Mouse (Mus musculus): Measurements from ENCODE around the gene Crlf1. TPM values are rescaled to one million over a fixed set of nuclear protein-coding genes. Genes with fewer than 3 reads are reported as not detected.

Gene Crlf1
- polyA plus RNA-seq, 1 experiment = 27.7 TPM

DNA sequence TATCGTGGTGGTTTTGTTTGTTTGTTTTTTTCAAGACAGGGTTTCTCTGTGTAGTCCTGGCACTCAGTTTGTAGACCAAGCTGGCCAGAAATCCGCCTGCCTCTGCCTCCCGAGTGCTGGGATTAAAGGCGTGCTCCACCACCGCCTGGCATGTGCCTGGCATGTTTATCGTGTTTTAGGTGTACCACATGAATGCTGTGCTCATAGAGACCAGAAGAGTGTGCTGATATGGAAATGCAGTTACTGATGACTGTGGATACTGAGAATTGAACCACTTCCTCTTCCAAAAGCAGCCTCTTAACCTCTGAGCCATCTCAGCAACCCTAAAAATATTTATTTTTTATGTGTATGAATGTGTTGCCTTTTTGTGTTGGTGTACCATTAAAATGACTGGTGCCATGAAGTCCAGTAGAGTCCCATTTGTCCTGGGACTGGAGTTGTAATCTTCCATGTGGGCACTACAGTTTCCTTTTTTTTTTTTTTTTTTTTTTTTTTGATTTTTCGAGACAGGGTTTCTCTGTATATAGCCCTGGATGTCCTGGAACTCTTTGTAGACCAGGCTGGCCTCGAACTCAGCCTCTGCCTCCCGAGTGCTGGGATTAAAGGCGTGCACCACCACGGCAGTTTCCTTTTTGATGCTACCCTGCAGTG lies 19.4 kb downstream of the Crlf1 start:
- no peak for DNase-seq
- Histone ChIP-seq H3K4me3 (replicated peaks; ENCODE audit: extremely low read depth, low read depth, low read length) (no peak overlapping the region), H3K4me1 (ENCODE audit: control insufficient read depth, insufficient read depth, low read length) (peaks cover 8% of the 10 kb centered on the region; the same call in 1 of the 2 replicates)
- 86% methylated on average over 11 of the region's 11 CpGs for WGBS
- no peak for TF ChIP-seq CTCF (IDR thresholded peaks at IDR 0.05; ENCODE audit: insufficient read depth, low read length)
- no peak for TF ChIP-seq POLR2A (IDR thresholded peaks at IDR 0.05; ENCODE audit: borderline replicate concordance, extremely low read depth, low read depth, low read length)

DNA sequence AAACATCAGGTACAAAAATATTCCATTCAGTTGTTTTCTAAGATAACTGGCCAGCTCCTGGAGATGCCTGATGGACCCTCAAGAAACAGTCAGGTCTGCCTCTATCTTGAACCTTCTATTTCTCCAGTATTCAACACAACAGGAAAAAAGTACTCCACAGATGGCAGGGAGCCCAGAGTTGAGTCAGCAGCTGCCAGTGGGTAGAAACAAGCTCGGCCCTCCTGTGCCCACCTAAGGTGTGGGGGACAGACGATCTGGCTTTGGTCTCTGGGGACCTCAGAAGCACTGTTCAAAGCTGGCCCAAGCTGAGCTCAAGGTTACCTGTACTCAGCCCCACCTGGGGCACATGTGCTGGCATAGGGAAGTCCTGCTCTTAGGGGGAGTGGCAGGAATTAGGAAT lies 20.5 kb downstream of the Crlf1 start:
- DNase-seq = peak; percentile 37
- Histone ChIP-seq H3K4me3 (replicated peaks; ENCODE audit: extremely low read depth, low read depth, low read length) (no peak overlapping the region), H3K4me1 (ENCODE audit: control insufficient read depth, insufficient read depth, low read length) (peaks cover 8% of the 10 kb centered on the region; the same call in 1 of the 2 replicates)
- WGBS = 13% methylated on average over 2 of the region's 2 CpGs
- TF ChIP-seq CTCF (IDR thresholded peaks at IDR 0.05; ENCODE audit: insufficient read depth, low read length) (no peak), POLR2A (IDR thresholded peaks at IDR 0.05; ENCODE audit: borderline replicate concordance, extremely low read depth, low read depth, low read length) (no peak)

DNA sequence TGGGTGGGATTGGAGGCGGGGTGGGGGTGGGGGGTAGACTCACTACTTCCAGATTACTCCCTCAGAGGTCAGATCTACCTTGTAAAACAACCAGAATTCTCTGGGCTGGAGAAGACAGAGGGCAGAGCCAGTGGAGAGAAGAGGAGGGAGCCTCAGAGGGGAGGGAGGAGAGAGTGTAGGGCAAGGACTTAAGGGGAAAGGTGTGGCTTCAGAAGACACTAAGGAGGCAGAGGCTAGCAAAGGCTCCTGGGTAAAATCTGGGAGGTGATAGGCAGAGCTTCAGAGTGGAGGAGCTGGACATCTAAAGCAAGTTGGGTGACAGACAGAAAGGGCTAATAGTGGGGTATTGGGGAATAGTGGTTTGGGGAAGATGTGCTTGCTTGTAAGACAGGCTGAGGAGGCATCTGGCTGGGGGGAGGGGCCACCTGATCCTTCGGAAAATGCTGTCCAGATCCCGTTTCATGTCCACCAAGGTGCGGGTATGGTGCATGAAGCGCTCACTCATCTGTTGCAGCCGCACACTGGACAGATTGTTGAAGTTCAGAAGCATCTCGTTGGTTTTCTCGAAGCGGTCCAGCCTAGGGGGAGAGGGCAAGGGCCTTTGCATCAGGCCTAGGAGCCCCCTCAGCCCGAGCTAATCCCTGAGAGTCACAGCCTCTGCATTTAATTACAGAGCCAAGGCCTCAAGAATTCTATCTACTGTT lies 25.1 kb downstream of the Crlf1 start:
- TF ChIP-seq CTCF (IDR thresholded peaks at IDR 0.05; ENCODE audit: insufficient read depth, low read length) (no peak), POLR2A (IDR thresholded peaks at IDR 0.05; ENCODE audit: borderline replicate concordance, extremely low read depth, low read depth, low read length) (no peak)
- DNase-seq = no peak
- WGBS = 79% methylated on average over 10 of the region's 10 CpGs
- H3K4me3 ChIP-seq (replicated peaks; ENCODE audit: extremely low read depth, low read depth, low read length) = no peak overlapping the region
- H3K4me1 ChIP-seq (ENCODE audit: control insufficient read depth, insufficient read depth, low read length) = peaks cover 4% of the 10 kb centered on the region; the same call in 1 of the 2 replicates

DNA sequence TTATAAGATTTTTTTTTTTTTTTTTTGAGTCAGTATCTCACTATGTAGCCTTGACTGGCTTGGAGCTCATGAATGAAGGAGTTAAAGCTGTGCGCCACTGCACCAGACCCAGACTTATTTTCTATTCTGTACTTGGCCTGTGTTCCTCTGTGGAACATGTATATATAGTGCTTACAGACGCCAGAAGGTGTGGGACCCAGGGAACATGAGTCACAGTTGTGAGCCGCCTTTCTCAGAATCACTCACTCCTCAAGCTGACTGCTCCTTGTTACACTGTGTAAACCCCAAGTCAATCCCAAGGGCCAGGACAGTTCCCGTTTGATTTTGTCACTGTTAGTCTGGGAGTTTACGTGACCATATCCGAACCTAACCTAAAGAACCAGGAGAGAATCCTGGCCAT lies 26.1 kb downstream of the Crlf1 start:
- TF ChIP-seq POLR2A (IDR thresholded peaks at IDR 0.05; ENCODE audit: borderline replicate concordance, extremely low read depth, low read depth, low read length) (no peak), CTCF (IDR thresholded peaks at IDR 0.05; ENCODE audit: insufficient read depth, low read length) (no peak)
- no peak for DNase-seq
- no peak overlapping the region for H3K4me3 ChIP-seq (replicated peaks; ENCODE audit: extremely low read depth, low read depth, low read length)
- H3K4me1 ChIP-seq (ENCODE audit: control insufficient read depth, insufficient read depth, low read length) = peaks cover 10% of the 10 kb centered on the region
- WGBS = 75% methylated on average over 6 of the region's 6 CpGs

DNA sequence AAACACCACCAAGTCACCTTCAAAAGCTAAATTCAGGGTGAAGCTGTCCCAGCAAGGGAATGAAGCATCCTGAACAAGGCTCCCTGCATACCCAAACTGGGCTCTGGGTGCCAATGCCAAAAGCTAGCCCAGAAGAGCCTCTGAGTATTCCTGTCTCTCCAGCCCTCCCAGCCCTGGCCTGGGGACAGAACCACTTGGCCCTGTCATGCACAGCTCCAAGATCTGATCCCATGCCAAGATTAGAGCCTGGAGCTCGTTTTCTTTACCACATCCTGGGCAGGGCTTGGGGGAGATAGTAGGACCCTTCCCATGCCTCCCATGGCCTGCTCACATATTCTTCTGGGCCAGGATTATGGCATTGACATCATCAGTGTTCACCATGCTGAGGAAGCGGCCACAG lies 26.6 kb downstream of the Crlf1 start:
- H3K4me1 ChIP-seq (ENCODE audit: control insufficient read depth, insufficient read depth, low read length) = peaks cover 10% of the 10 kb centered on the region
- WGBS = 53% methylated on average over 2 of the region's 2 CpGs
- no peak for DNase-seq
- H3K4me3 ChIP-seq (replicated peaks; ENCODE audit: extremely low read depth, low read depth, low read length) = no peak overlapping the region
- no peak for TF ChIP-seq CTCF (IDR thresholded peaks at IDR 0.05; ENCODE audit: insufficient read depth, low read length)
- no peak for TF ChIP-seq POLR2A (IDR thresholded peaks at IDR 0.05; ENCODE audit: borderline replicate concordance, extremely low read depth, low read depth, low read length)

DNA sequence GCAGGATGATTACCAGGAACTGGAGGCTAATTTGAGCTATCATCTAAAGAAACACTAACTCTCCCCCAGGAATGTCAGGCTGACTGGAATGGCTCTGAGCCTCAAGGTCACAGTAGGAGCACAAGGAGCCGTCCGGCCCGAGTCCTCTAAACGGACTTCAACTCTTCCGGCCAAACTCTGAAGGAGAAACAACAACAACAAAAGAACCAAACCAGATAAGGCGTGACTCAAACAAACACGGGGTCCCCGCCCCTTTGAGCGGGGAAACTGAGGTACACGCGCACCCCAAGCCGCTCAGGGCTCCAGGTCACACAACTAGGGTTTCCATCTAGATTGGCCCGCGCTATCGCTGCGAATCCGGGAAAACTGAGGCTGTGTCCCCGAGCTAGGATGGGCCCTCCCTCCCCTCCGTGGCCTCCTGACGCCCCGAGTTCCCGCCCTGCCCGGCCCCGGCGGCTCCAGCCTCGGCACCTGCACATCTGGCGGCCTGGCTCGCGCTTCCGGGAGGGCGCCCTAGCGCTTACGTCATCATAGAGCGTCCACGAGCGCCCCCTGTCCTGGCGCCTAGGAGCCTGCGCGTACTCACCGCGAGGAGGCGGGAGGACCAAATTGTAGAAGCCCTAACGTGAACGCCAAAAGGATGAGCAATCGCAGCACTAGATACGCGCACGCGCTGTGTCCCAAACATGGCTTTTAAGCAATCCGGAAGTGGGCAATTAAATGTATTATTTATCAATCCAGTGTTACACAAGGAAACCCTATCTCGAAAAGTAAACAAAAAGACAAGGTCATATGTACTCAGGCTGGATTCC lies 29.8 kb downstream of the Crlf1 start:
- TF ChIP-seq CTCF (IDR thresholded peaks at IDR 0.05; ENCODE audit: insufficient read depth, low read length) = peak; percentile 40
- peak; percentile 64; the same call in 1 of the 2 replicates for TF ChIP-seq POLR2A (IDR thresholded peaks at IDR 0.05; ENCODE audit: borderline replicate concordance, extremely low read depth, low read depth, low read length)
- Histone ChIP-seq H3K4me3 (replicated peaks; ENCODE audit: extremely low read depth, low read depth, low read length) (peak overlapping the region; percentile 94), H3K4me1 (ENCODE audit: control insufficient read depth, insufficient read depth, low read length) (peaks cover 10% of the 10 kb centered on the region)
- WGBS = under 1% methylated on average over 50 of the region's 51 CpGs
- peak; percentile 93 for DNase-seq

DNA sequence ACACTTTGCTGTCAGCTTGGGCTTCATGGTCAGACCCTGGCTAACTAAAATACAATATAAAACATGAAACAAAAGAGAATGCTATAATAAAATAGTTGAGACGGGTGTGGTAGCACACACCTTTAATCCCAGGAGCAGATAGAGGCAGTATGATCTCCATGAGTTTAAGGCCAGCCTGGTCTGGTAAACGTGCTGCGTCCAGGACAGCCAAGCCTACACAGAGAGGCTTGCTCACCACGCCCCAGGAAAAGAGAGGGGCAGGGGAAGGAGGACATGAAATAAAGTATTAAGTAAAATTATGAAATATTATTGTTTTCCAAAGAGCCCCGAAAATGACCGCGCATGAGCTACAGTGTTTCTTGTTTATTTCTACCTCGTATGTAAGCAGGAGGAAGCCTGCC lies 34.2 kb downstream of the Crlf1 start:
- Histone ChIP-seq H3K4me3 (replicated peaks; ENCODE audit: extremely low read depth, low read depth, low read length) (peak overlapping the region; percentile 97), H3K4me1 (ENCODE audit: control insufficient read depth, insufficient read depth, low read length) (peaks cover 13% of the 10 kb centered on the region)
- DNase-seq = no peak
- WGBS = 1% methylated on average over 8 of the region's 8 CpGs
- TF ChIP-seq POLR2A (IDR thresholded peaks at IDR 0.05; ENCODE audit: borderline replicate concordance, extremely low read depth, low read depth, low read length) (no peak), CTCF (IDR thresholded peaks at IDR 0.05; ENCODE audit: insufficient read depth, low read length) (no peak)

DNA sequence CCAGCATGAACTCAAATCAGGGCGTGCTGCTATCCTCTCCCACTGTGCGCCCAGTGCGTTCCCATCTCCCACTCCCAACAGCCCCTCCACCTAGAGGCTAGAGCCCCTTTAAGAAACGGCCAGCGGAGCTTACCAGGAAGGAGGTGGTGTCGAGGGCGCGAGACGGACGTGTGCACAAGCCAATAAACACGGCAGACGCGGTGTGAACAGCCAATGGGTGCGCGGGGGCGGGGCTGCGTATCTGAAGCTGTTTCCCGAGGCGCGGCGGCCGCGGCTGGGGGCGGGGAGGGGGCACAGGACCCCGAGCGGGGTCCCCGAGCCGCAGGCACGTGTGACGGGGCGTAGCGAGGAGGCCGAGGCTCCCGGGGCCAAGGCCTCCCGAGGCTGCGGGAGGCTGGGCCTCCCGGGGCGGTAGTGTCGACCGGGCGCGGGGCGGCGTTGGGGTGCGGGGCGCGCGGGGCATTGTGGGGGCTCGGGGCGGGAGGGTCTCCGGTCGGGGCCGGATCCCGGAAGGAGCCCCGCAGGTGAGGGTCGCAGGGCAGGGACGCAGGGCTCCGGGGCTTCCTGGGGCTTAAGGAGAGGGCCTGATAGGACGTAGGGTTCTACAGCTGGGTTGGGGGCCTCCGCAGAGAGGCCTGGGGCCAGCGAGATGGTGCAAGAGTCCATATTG lies 34.7 kb downstream of the Crlf1 start, which contains the start of the genes Fkbp8 and Kxd1:
Gene Fkbp8, plus strand, starts transcription at position 213 of the 670 bp plus-strand sequence.
Gene Kxd1, minus strand, starts transcription at position 445 of the 670 bp plus-strand sequence.
- H3K4me3 ChIP-seq (replicated peaks; ENCODE audit: extremely low read depth, low read depth, low read length) = peak within 1 kb of the TSS; percentile 97
- WGBS = 1% methylated on average over 59 of the region's 61 CpGs
- no peak for TF ChIP-seq CTCF (IDR thresholded peaks at IDR 0.05; ENCODE audit: insufficient read depth, low read length)
- peak; percentile 65; the same call in 1 of the 2 replicates for TF ChIP-seq POLR2A (IDR thresholded peaks at IDR 0.05; ENCODE audit: borderline replicate concordance, extremely low read depth, low read depth, low read length)
- peak; percentile 99 for DNase-seq
- H3K4me1 ChIP-seq (ENCODE audit: control insufficient read depth, insufficient read depth, low read length) = peaks cover 8% of the 10 kb centered on the region

Data from lung, adult 2 months (tissue).